Mouse (Mus musculus) megakaryocyte, embryonic 14.5 days (primary cell): ENCODE results near the gene Lrrc32. TPM values are rescaled to one million over a fixed set of nuclear protein-coding genes. Genes with fewer than 3 reads are reported as not detected.

Experiments
- H3K27me3 ChIP-seq: replicated peaks from 2 replicates; pipeline ENCODE3; 2012; ENCODE audit warnings: inconsistent platforms
- H3K36me3 ChIP-seq: replicated peaks from 2 replicates; pipeline ENCODE3; 2012; ENCODE audit warnings: low read length, inconsistent platforms, mixed read lengths
- H3K4me1 ChIP-seq: 2 replicates; pipeline ENCODE4 v1.6.1; 2012; ENCODE audit warnings: inconsistent platforms
- H3K4me3 ChIP-seq: replicated peaks from 2 replicates; pipeline ENCODE3; 2012; ENCODE audit warnings: moderate library complexity, mild to moderate bottlenecking, inconsistent platforms
- H3K9me3 ChIP-seq: 2 replicates; pipeline ENCODE4 v1.6.1; 2012; ENCODE audit warnings: inconsistent platforms
- FLI1 ChIP-seq: IDR thresholded peaks from 2 replicates; pipeline ENCODE4 v1.6.1; 2012; ENCODE audit warnings: low read length, inconsistent platforms, mixed read lengths
- GATA1 ChIP-seq: IDR thresholded peaks from 3 replicates; pipeline ENCODE4 v1.6.1; 2012; ENCODE audit warnings: mixed read lengths, low read length, inconsistent platforms, borderline replicate concordance
- polyA plus RNA-seq: library from polyadenylated mRNA; stranded (reverse); fragments of >175 nt; gene quantifications from 2 replicates; pipeline ENCODE4 v1.2.3, GENCODE M21; 2012; ENCODE audit warnings: low replicate concordance; ENCODE audit not compliant: insufficient read depth

Lrrc32 gene
- polyA plus RNA-seq, 1 experiment: 28.6 TPM

GRCm38 (mm10) chr7:98493901-98494480, 4.9 kb downstream of the Lrrc32 start:
- peaks cover 96% of the 10 kb centered on the region for H3K4me1 ChIP-seq
- peaks cover 83% of the 10 kb centered on the region for H3K36me3 ChIP-seq
- peak overlapping the region; percentile 95 for H3K4me3 ChIP-seq
- H3K9me3 ChIP-seq: no peaks in the 10 kb centered on the region
- H3K27me3 ChIP-seq: peaks cover 35% of the 10 kb centered on the region
- TF ChIP-seq FLI1 (no peak), GATA1 (no peak)

- H3K4me1 ChIP-seq: peaks cover 98% of the 10 kb centered on the region
- H3K27me3 ChIP-seq: peaks cover 42% of the 10 kb centered on the region
- H3K4me3 ChIP-seq: no peak overlapping the region
- no peak for TF ChIP-seq GATA1
- no peak for TF ChIP-seq FLI1
- H3K36me3 ChIP-seq: peaks cover 96% of the 10 kb centered on the region
- no peaks in the 10 kb centered on the region for H3K9me3 ChIP-seq
Measured at GRCm38 (mm10) chr7:98495591-98495990, 6.5 kb downstream of the Lrrc32 start.

DNA sequence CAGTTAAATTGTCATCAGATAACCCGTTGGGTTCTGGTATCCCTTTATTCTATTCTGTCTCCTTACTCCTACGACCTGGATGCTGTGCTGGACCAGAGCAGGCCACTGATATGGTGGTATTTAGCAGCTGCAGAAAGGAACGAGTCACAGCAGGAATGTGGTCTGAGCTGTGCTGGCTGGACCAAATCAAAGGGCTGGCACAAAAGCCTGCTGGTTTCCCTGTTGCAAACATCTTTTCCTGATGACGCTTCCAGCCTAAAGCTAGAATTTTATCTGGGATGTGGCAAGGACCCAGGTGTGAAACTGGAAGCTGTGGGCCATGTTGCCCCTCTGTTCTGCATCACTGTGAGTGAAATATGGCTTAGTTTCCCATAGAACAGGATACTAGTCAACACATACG, 8.4 kb downstream of the Lrrc32 start:
- no peaks in the 10 kb centered on the region for H3K9me3 ChIP-seq
- TF ChIP-seq GATA1 (no peak), FLI1 (no peak)
- H3K36me3 ChIP-seq: peaks cover 98% of the 10 kb centered on the region
- H3K4me1 ChIP-seq: peaks cover 98% of the 10 kb centered on the region
- H3K4me3 ChIP-seq: no peak overlapping the region
- H3K27me3 ChIP-seq: peaks cover 43% of the 10 kb centered on the region

DNA sequence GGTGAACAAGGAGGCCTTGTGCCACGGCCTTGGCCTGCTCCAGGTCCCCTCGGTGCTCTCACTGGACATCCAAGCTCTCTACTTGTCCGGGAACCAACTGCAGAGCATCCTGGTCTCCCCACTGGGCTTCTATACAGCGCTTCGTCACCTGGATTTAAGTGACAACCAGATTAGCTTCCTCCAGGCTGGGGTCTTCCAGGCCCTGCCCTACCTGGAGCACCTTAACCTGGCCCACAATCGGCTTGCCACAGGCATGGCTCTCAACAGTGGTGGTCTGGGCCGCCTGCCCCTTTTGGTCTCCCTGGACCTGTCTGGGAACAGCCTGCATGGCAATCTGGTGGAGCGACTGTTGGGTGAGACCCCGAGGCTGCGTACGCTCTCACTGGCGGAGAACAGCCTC, 9.0 kb downstream of the Lrrc32 start:
- no peak overlapping the region for H3K4me3 ChIP-seq

DNA sequence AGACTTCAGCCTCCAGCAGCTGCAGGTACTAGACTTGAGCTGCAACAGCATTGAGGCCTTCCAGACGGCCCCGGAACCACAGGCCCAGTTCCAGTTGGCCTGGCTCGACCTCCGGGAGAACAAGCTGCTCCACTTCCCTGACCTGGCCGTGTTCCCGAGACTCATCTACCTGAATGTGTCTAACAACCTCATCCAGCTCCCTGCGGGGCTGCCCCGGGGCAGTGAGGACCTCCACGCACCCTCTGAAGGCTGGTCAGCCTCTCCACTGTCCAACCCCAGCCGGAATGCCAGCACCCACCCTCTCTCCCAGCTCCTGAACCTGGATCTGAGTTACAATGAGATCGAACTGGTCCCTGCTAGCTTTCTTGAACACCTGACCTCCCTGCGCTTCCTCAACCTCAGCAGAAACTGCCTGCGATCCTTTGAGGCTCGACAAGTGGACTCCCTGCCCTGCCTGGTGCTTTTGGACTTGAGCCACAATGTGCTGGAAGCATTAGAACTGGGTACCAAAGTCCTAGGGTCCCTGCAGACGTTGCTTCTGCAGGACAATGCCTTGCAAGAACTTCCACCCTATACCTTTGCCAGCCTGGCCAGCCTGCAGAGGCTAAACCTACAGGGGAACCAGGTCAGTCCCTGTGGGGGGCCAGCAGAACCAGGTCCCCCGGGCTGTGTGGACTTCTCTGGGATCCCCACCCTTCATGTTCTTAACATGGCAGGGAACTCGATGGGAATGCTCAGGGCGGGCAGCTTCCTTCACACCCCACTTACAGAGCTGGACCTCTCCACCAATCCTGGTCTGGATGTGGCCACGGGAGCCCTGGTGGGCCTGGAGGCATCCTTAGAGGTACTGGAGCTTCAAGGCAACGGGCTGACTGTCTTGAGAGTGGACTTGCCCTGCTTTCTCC, 9.8 kb downstream of the Lrrc32 start:
- H3K27me3 ChIP-seq: peaks cover 54% of the 10 kb centered on the region
- TF ChIP-seq GATA1: no peak
- TF ChIP-seq FLI1: no peak
- peaks cover 98% of the 10 kb centered on the region for H3K4me1 ChIP-seq
- no peaks in the 10 kb centered on the region for H3K9me3 ChIP-seq
- H3K4me3 ChIP-seq: no peak overlapping the region
- H3K36me3 ChIP-seq: peaks cover 88% of the 10 kb centered on the region

More for the DNA sequence above, 9.0 kb downstream of the Lrrc32 start:
- Histone ChIP-seq H3K36me3 (peaks cover 93% of the 10 kb centered on the region), H3K4me1 (peaks cover 98% of the 10 kb centered on the region), H3K9me3 (no peaks in the 10 kb centered on the region), H3K27me3 (peaks cover 50% of the 10 kb centered on the region)
- TF ChIP-seq FLI1 (no peak), GATA1 (no peak)

DNA sequence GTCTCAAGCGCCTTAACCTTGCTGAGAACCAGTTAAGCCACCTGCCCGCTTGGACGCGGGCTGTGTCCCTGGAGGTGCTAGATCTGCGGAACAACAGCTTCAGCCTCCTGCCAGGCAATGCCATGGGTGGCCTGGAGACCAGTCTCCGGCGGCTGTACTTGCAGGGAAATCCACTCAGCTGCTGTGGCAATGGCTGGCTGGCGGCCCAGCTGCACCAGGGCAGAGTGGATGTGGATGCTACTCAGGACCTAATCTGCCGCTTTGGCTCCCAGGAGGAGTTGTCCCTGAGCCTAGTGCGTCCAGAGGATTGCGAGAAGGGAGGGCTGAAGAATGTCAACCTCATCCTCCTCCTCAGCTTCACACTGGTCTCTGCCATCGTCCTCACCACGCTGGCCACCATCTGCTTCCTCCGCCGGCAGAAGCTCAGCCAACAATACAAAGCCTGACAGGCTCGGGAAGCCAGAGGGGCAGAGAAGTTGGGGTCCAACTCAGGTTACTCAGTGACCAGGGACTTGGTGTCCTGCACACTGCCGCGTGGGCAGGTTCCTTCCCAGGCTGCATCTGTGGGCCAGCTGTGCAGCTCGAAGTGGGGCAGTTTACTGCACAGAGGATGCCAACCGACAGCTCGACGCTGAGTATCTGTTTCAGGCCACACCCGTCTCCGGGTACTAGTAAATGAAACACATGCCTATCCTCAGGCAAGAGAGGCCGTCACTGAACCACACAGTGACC, 10.6 kb downstream of the Lrrc32 start:
- Histone ChIP-seq H3K4me3 (peak overlapping the region; percentile 15), H3K27me3 (peaks cover 52% of the 10 kb centered on the region), H3K4me1 (peaks cover 98% of the 10 kb centered on the region), H3K36me3 (peaks cover 80% of the 10 kb centered on the region), H3K9me3 (no peaks in the 10 kb centered on the region)
- TF ChIP-seq FLI1 (no peak), GATA1 (no peak)

- H3K4me1 ChIP-seq: peaks cover 98% of the 10 kb centered on the region
- H3K27me3 ChIP-seq: peaks cover 54% of the 10 kb centered on the region
Measured at GRCm38 (mm10) chr7:98500470-98500869, 11.4 kb downstream of the Lrrc32 start.

GRCm38 (mm10) chr7:98501078-98501477, 12.0 kb downstream of the Lrrc32 start:
- no peak for TF ChIP-seq FLI1
- TF ChIP-seq GATA1: no peak
- H3K4me1 ChIP-seq: peaks cover 98% of the 10 kb centered on the region
- H3K4me3 ChIP-seq: no peak overlapping the region
- H3K27me3 ChIP-seq: peaks cover 49% of the 10 kb centered on the region
- H3K36me3 ChIP-seq: peaks cover 67% of the 10 kb centered on the region
- H3K9me3 ChIP-seq: no peaks in the 10 kb centered on the region

More at GRCm38 (mm10) chr7:98500470-98500869, 11.4 kb downstream of the Lrrc32 start:
- Histone ChIP-seq H3K4me3 (no peak overlapping the region), H3K36me3 (peaks cover 73% of the 10 kb centered on the region), H3K9me3 (no peaks in the 10 kb centered on the region)
- TF ChIP-seq GATA1 (no peak), FLI1 (no peak)

DNA sequence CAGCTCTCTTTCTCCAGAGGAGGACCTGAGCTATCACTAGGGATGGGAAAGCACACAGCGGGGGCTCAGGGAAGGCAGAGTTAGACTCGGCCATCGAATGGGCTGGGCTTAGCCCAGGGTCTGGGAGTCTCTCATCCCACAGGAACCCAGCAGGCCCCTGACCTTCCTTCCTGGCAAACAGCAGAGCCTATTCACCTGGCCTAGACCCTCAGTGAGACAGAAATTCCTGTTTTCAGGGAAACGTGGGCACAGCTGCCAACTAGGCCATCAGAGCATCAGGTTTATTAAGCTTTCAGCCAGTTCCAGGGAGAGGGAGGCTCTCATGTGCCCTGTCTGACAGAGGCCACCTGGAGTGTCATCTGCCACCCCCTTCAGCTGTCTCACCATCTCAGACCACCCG, 13.8 kb downstream of the Lrrc32 start:
- Histone ChIP-seq H3K9me3 (no peaks in the 10 kb centered on the region), H3K36me3 (peaks cover 49% of the 10 kb centered on the region), H3K4me3 (no peak overlapping the region), H3K27me3 (peaks cover 38% of the 10 kb centered on the region), H3K4me1 (peaks cover 81% of the 10 kb centered on the region)
- TF ChIP-seq GATA1 (no peak), FLI1 (no peak)
